Mouse (Mus musculus): ENCODE data around the gene Aff3. TPM values are rescaled to one million over a fixed set of nuclear protein-coding genes. Genes with fewer than 3 reads are reported as not detected.

Gene Aff3
- total RNA-seq, 2 experiments from 2014 or later, result 4.0 to 9.6 TPM

DNA sequence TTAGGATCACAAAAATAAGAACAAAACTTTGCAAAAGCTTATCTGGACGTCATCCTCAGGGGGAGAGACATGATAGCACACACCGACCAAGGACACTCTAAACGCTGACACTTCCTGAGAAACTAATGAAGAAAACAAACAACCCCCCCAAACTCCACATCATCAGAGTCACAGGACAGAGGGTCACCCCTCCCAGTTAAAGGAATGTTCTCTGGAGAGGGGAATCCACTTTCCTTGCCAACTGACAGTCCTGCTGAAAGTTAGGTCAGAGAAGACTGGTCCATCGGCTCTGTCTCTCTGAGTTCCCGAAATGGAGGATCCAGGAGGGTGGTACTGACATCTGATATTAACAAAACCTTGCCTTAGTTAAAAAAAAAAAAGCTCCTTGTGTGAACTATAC lies 403.7 kb downstream of the Aff3 start:
- ATAC-seq (replicated peaks; ENCODE audit: low FRiP score, poor library complexity, severe bottlenecking), result no peak

DNA sequence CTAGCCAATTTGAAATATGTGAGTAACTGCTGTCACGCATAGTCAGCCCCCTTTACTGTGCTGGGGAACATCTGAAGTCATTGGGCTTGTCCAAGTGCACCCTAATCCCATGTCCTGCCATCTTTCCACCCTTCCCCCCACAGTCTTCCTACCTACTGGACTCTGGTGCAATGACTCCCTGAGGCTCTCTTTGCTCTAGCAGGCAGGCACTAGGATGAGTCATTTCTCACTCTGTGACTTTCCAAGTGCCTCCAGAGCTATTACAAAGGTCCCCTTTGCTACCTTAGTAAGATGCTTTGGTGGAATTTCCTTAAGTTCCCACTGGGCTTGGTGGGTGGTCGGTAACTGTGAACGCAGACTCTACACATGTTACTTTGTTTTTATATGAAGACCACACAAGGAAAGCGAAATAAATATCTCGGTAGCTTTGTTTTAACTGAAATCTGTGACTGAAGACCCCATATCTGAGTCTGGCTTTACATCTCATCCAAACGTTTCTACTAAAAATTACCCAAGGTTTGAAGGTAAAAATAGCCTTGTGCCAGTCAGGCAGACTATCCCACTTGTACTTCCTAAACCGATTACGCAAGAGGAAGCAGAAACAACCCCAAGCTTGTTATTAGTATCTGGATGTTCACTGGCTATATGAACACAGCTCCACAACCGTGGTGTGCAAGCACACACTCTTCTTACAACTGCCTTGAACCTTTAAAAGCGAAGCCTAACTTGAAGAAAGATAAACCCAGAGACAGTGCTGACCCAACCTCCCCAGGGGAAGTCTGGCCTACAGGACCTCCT lies 405.0 kb downstream of the Aff3 start:
- no peak for ATAC-seq (replicated peaks; ENCODE audit: low FRiP score, poor library complexity, severe bottlenecking)

- ATAC-seq (replicated peaks; ENCODE audit: low FRiP score, poor library complexity, severe bottlenecking), result no peak
These were observed 410.3 kb downstream of the Aff3 start for GRCm38 (mm10) chr1:38254426-38254825.

DNA sequence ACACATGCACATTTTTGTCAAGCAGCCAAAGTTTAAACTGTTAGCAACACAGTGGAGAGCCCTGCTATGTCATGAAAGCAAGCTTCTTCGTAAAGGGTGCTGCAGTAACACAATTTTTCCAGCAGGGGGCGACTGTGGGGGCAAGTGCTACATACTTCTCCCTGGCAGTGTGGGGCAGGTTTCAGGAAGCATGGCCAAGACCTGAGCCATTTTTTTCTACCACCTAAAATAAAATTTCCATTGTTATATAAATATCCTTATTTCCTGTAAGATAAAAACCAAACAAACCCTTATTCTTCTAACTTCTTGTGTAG lies 412.0 kb downstream of the Aff3 start:
- no peak for ATAC-seq (replicated peaks; ENCODE audit: low FRiP score, poor library complexity, severe bottlenecking)

DNA sequence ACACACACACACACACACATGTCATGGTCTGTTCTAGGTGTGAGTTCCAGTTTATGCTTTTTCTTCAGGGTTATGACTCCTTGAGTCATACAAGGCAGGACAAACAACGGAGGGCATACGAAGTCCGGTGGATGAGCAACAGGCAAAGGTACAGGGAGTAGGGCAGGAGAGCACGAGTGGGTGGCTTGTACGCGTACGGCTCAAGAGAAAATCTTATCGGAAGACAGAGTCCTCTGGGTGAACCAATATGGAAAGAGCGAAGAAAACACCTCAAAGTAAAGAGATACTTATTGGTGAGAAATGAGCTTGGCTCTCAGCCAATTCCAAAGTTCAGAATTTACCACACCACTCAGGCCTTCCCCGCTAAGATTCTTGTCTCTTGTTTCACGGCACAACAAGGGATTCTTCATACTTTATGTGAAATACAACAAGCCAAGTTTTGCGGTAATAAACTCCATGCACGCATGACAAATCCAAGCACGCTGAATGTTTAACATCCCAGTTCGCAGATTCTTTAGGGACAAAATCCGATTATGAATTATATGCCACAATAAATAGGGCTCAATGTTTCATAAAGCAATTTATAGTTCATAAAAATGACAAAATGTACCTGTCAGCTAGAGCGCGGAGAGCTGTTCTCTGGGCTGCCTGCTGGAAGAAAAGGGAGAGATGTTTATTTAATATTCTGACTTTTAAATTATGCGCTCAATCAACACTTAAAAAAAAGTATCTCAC lies 412.6 kb downstream of the Aff3 start:
- ATAC-seq (replicated peaks; ENCODE audit: low FRiP score, poor library complexity, severe bottlenecking), result no peak

DNA sequence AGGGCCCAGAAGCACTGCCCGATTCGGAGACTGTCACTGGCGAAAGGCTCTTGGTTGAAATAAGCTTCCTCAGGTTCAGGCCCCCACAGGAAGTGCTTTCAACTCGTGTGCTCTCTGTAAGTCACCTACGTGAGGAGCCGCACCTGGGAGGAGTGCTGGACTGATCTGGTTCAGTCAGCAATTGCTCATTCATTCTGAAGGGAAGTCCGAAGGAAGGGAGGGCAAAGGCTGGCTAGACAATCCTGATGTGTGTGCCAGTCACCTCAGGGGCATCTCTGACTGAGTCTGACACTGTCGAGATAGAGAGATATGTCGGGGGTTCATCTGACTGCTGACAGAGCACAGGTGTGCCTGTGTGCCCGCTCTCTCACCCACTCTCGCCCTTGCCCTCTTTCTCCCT lies 413.3 kb downstream of the Aff3 start:
- no peak for ATAC-seq (replicated peaks; ENCODE audit: low FRiP score, poor library complexity, severe bottlenecking)

DNA sequence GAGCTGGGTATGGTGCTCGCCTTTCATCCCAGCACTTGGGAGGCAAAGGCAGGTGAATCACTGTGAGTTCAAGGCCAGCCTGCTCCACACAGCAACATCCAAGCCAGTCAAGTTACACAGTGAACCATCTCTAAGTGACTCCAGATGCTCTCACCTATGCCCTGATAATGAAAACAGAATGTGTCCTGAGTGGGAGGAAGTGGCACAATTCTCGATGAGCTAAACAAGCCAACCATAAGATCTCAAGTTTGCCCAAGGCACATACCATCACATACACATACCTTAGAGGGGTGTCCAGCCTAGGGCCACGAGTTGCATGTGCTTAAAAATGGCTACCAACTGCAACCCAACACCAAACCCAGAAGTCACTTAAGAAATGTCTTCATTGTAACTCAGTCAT lies 414.5 kb downstream of the Aff3 start:
- ATAC-seq (replicated peaks; ENCODE audit: low FRiP score, poor library complexity, severe bottlenecking), result no peak

- no peak for ATAC-seq (replicated peaks; ENCODE audit: low FRiP score, poor library complexity, severe bottlenecking)
These were observed 415.2 kb downstream of the Aff3 start for GRCm38 (mm10) chr1:38249561-38249960.

GRCm38 (mm10) chr1:38248027-38248426 lies 416.7 kb downstream of the Aff3 start:
- ATAC-seq (replicated peaks; ENCODE audit: low FRiP score, poor library complexity, severe bottlenecking), result no peak

DNA sequence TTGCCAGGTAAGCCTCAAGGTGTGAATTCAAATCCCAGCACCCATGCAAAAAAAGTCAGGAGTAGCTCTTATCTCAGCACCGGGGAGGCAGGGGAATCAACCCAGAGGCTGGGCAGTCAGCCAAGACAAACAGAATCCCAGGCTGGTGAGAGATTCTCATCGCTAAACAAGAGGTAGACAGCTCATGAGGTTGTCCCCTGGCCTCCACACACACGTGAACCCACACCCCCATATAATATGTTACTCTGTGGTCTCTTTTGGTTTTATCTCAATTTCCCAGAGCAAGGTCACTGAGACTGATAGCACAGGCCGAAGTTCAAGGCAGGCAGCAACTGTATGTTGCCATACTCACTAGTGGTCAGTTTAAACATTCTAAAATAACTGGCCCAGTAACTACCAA lies 422.2 kb downstream of the Aff3 start:
- no peak for ATAC-seq (replicated peaks; ENCODE audit: low FRiP score, poor library complexity, severe bottlenecking)

- ATAC-seq (replicated peaks; ENCODE audit: low FRiP score, poor library complexity, severe bottlenecking), result no peak
These were observed 423.0 kb downstream of the Aff3 start for GRCm38 (mm10) chr1:38241801-38242200.

GRCm38 (mm10) chr1:38241221-38241666 lies 423.5 kb downstream of the Aff3 start:
- no peak for ATAC-seq (replicated peaks; ENCODE audit: low FRiP score, poor library complexity, severe bottlenecking)

- ATAC-seq (replicated peaks; ENCODE audit: low FRiP score, poor library complexity, severe bottlenecking), result no peak
These were observed 424.1 kb downstream of the Aff3 start for GRCm38 (mm10) chr1:38240438-38241220.

DNA sequence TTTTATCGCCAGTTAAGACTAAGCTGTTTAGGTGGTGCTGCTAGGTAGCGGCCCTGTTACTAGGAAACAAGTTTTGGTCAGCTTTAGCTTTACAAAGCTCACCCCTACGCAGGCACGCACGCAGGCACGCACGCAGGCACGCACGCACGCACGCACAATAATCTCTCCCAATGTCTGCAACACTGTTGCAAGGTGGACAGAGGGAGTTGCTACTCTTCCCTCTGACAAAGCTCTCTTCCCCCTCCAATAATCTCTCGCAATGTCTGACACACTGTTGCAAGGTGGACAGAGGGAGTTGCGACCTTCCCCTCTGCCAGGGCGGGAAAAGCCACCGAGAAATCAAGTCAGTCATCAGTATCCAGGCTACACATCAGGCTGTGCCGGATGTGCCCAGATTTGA lies 425.2 kb downstream of the Aff3 start:
- ATAC-seq (replicated peaks; ENCODE audit: low FRiP score, poor library complexity, severe bottlenecking), result no peak

DNA sequence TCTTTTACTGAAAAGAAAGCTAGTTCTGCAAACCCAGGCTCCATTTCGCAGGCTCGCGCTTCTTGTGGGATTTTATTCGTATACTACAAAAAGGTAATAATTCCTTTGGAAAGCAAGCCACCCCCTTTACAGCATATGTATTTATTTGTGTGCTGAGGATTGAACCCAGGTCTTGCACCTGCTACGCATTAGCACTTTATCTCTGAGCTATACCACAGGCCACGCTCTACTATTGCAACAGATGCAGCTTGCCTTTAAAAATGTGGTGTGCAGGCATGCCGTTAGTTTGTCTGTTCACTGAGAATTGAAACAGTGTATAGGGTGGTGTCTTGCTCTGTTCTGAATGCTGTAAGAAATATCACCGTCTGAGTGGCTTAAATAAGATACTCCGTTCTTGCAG lies 426.9 kb downstream of the Aff3 start:
- no peak for ATAC-seq (replicated peaks; ENCODE audit: low FRiP score, poor library complexity, severe bottlenecking)

DNA sequence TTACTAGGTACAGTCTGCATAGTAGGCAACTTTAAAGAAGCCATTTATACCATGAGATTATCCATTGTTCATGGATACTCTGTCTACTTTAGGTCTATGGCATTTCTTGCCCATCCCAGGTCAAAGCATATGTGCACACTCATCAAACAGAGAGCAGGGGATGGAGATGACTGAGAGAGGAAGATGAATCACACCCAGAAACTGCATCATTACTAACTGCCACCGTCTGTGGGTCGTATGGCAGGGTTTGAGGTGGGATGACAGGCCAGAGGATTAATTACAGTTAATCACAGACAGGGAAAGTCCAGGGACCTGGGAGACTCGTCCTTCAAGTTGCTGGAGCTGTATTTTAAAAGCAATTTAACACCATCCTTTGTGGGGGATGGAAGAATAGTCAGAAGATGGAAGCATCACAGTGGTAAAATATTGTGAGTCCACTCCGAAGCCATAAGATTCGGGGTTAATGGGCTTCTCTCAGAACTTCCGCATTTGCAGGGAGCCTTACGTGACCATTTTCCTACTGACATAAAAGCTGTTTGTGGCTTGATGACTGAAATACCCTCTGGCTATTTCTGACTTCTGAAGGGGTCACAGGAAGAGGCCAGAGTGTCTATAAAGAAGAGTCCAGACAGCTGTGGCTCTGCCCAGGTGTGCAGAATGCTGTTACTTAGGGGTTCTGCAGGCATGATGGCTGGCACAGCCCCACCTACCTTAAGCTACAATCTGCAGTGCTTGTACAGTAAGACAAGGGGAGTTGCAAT lies 427.5 kb downstream of the Aff3 start:
- ATAC-seq (replicated peaks; ENCODE audit: low FRiP score, poor library complexity, severe bottlenecking), result no peak

DNA sequence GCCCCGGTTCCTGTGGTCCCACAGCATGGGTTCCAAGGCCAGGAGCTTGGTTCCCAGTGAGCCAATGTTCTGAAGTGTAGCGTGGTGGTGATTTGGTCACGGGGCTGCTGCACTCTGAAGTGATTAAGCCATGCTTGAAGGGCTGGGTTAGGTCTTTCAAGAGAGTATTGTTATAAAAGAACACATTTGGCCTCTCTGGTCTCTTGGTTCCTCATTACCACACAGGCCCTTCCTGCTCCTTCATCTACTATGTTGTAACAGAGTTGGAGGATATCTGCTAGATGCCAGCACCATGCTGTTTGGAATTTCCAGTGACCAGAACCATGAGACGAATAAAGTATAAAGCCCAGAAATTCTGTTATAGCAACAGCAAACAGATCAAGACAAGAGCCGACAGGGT lies 431.6 kb downstream of the Aff3 start:
- no peak for ATAC-seq (replicated peaks; ENCODE audit: low FRiP score, poor library complexity, severe bottlenecking)

DNA sequence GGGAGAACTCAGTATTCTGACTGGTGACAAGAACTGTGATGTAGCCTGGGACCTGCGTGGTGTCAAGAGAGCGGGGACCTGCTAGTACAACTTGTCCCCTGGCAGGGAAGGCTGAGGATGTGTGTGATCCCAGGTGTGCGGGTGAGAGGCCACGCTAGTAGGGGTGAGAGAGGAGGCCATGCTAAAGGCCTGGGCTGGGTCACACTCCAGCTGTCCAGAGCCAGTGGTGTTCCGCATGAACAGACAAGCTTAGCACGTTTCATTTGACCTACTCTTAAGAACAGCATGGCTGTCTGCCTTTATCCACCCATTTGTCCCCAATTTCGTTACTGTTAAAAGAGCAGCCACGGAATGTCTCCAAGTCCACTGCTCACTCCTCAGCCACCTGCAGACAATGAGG lies 434.7 kb downstream of the Aff3 start:
- no peak for ATAC-seq (replicated peaks; ENCODE audit: low FRiP score, poor library complexity, severe bottlenecking)

GRCm38 (mm10) chr1:38228806-38229205 lies 435.9 kb downstream of the Aff3 start:
- no peak for ATAC-seq (replicated peaks; ENCODE audit: low FRiP score, poor library complexity, severe bottlenecking)

- no peak for ATAC-seq (replicated peaks; ENCODE audit: low FRiP score, poor library complexity, severe bottlenecking)
These were observed 439.6 kb downstream of the Aff3 start for GRCm38 (mm10) chr1:38225166-38225565.

Measured in erythroid progenitor cell, adult 5-6 weeks (primary cell).